Mouse (Mus musculus) E14TG2a.4 (cell line): ENCODE data around the gene Acacb.
A peak's percentile ranks its signal among the peaks of the same experiment; 100 is the strongest.

Source experiments
- H3K27me3 ChIP-seq: 2 replicates; pipeline ENCODE4 v1.6.1; 2014; ENCODE audit warnings: low read length, control low read depth; ENCODE audit not compliant: insufficient read depth
- H3K36me3 ChIP-seq: 2 replicates; pipeline ENCODE4 v1.6.1; 2014; ENCODE audit warnings: low read length, control low read depth; ENCODE audit not compliant: insufficient read depth
- H3K4me1 ChIP-seq: replicated peaks from 2 replicates; pipeline ENCODE4 v1.6.1; 2014; ENCODE audit warnings: low read depth, low read length, control low read depth
- H3K4me3 ChIP-seq: replicated peaks from 2 replicates; pipeline ENCODE4 v1.5.1; 2014; ENCODE audit warnings: mild to moderate bottlenecking, low read length
- H3K9me3 ChIP-seq: 2 replicates; pipeline ENCODE4 v1.6.1; 2014; ENCODE audit warnings: low read length, control low read depth
- CTCF ChIP-seq: conservative IDR thresholded peaks from 2 replicates; pipeline ENCODE4 v1.5.1; 2014; ENCODE audit warnings: low read length
- NANOG ChIP-seq: IDR thresholded peaks from 2 replicates; pipeline ENCODE4 v1.6.1; 2014; ENCODE audit warnings: borderline replicate concordance, low read length, mixed read lengths
- POU5F1 ChIP-seq: IDR thresholded peaks from 2 replicates; pipeline ENCODE4 v1.6.1; 2014; ENCODE audit warnings: low read length, borderline replicate concordance

The Acacb gene

GRCm38 (mm10) chr5:114130698-114131520 lies 15.4 kb upstream of the Acacb start:
- Histone ChIP-seq H3K4me3 (peak overlapping the region; percentile 100), H3K36me3 (peaks cover 45% of the 10 kb centered on the region), H3K9me3 (no peaks in the 10 kb centered on the region), H3K27me3 (no peaks in the 10 kb centered on the region), H3K4me1 (peaks cover 78% of the 10 kb centered on the region)
- TF ChIP-seq POU5F1, result no peak
- TF ChIP-seq CTCF, result no peak
- no peak for TF ChIP-seq NANOG

- Histone ChIP-seq H3K36me3 (peaks cover 46% of the 10 kb centered on the region), H3K4me3 (peak overlapping the region; percentile 100), H3K9me3 (no peaks in the 10 kb centered on the region), H3K27me3 (no peaks in the 10 kb centered on the region), H3K4me1 (peaks cover 78% of the 10 kb centered on the region)
- no peak for TF ChIP-seq POU5F1
- no peak for TF ChIP-seq CTCF
- TF ChIP-seq NANOG, result no peak
Measured at GRCm38 (mm10) chr5:114131521-114131840, 14.9 kb upstream of the Acacb start.

- H3K9me3 ChIP-seq, result no peaks in the 10 kb centered on the region
- peaks cover 59% of the 10 kb centered on the region for H3K36me3 ChIP-seq
- H3K4me1 ChIP-seq, result peaks cover 84% of the 10 kb centered on the region
- H3K4me3 ChIP-seq, result peak overlapping the region; percentile 100; the same call in 1 of the 2 replicates
- TF ChIP-seq POU5F1 (no peak), NANOG (no peak), CTCF (no peak)
- no peaks in the 10 kb centered on the region for H3K27me3 ChIP-seq
Measured at GRCm38 (mm10) chr5:114132841-114133240, 13.5 kb upstream of the Acacb start.

GRCm38 (mm10) chr5:114134091-114134534 lies 12.2 kb upstream of the Acacb start:
- Histone ChIP-seq H3K4me1 (peaks cover 85% of the 10 kb centered on the region), H3K4me3 (no peak overlapping the region), H3K27me3 (no peaks in the 10 kb centered on the region), H3K9me3 (no peaks in the 10 kb centered on the region), H3K36me3 (peaks cover 71% of the 10 kb centered on the region)
- TF ChIP-seq CTCF (peak; percentile 60), NANOG (no peak)

- no peak overlapping the region for H3K4me3 ChIP-seq
- H3K36me3 ChIP-seq, result peaks cover 85% of the 10 kb centered on the region
- TF ChIP-seq NANOG, result no peak
- no peak for TF ChIP-seq POU5F1
- TF ChIP-seq CTCF, result no peak
- peaks cover 88% of the 10 kb centered on the region for H3K4me1 ChIP-seq
- no peaks in the 10 kb centered on the region for H3K9me3 ChIP-seq
- no peaks in the 10 kb centered on the region for H3K27me3 ChIP-seq
Measured at GRCm38 (mm10) chr5:114135516-114135915, 10.8 kb upstream of the Acacb start.

GRCm38 (mm10) chr5:114137481-114138276 lies 8.7 kb upstream of the Acacb start:
- H3K9me3 ChIP-seq, result no peaks in the 10 kb centered on the region
- peaks cover 83% of the 10 kb centered on the region for H3K36me3 ChIP-seq
- TF ChIP-seq CTCF (no peak), POU5F1 (peak; percentile 54; the same call in 1 of the 2 replicates)
- H3K4me3 ChIP-seq, result peak overlapping the region; percentile 43; the same call in 1 of the 2 replicates
- H3K4me1 ChIP-seq, result peaks cover 96% of the 10 kb centered on the region
- no peaks in the 10 kb centered on the region for H3K27me3 ChIP-seq

GRCm38 (mm10) chr5:114138277-114139164 lies 7.8 kb upstream of the Acacb start:
- TF ChIP-seq CTCF (no peak), POU5F1 (no peak), NANOG (no peak)
- peaks cover 96% of the 10 kb centered on the region for H3K4me1 ChIP-seq
- no peak overlapping the region; the same call in 1 of the 2 replicates for H3K4me3 ChIP-seq
- H3K36me3 ChIP-seq, result peaks cover 74% of the 10 kb centered on the region
- no peaks in the 10 kb centered on the region for H3K9me3 ChIP-seq
- no peaks in the 10 kb centered on the region for H3K27me3 ChIP-seq

- Histone ChIP-seq H3K9me3 (no peaks in the 10 kb centered on the region), H3K4me1 (peaks cover 96% of the 10 kb centered on the region), H3K36me3 (peaks cover 68% of the 10 kb centered on the region), H3K4me3 (no peak overlapping the region), H3K27me3 (no peaks in the 10 kb centered on the region)
- TF ChIP-seq CTCF, result no peak
- TF ChIP-seq POU5F1, result no peak
- no peak for TF ChIP-seq NANOG
Measured at GRCm38 (mm10) chr5:114139175-114139574, 7.2 kb upstream of the Acacb start.
